Mouse (Mus musculus) midbrain, embryonic 10.5 days (tissue): ENCODE results near the gene Dclk1. TPM values are rescaled to one million over a fixed set of nuclear protein-coding genes. Genes with fewer than 3 reads are reported as not detected.

Experiments
- DNase-seq: peaks from one replicate; pipeline ENCODE4 v3.0.0-alpha.2; 2017; ENCODE audit warnings: low spot score
- H3K27ac ChIP-seq: fragments of 300-500 bp; sonication (generic); replicated peaks from 2 replicates; pipeline ENCODE4 v1.5.1; 2016; ENCODE audit warnings: mild to moderate bottlenecking
- H3K27me3 ChIP-seq: fragments of 300-500 bp; sonication (generic); 2 replicates; pipeline ENCODE4 v1.6.1; 2016; ENCODE audit warnings: low read depth, mild to moderate bottlenecking; ENCODE audit not compliant: poor library complexity, severe bottlenecking
- H3K36me3 ChIP-seq: fragments of 300-500 bp; sonication (generic); 2 replicates; pipeline ENCODE4 v1.6.1; 2016; ENCODE audit warnings: mild to moderate bottlenecking, moderate library complexity
- H3K4me1 ChIP-seq: fragments of 300-500 bp; sonication (generic); 2 replicates; pipeline ENCODE4 v1.6.1; 2016
- H3K4me3 ChIP-seq: fragments of 300-500 bp; sonication (generic); 2 replicates; pipeline ENCODE4 v1.5.1; 2016; ENCODE audit warnings: mild to moderate bottlenecking, moderate library complexity
- H3K9me3 ChIP-seq: fragments of 300-500 bp; sonication (generic); replicated peaks from 2 replicates; pipeline ENCODE4 v1.6.1; 2016; ENCODE audit warnings: mild to moderate bottlenecking
- WGBS: fragments of 180-500 bp; shearing (Covaris S2); methylation state at CpG from one replicate; pipeline ENCODE4 v1.1.7; 2016; 5-methylcytosine and 5-hydroxymethylcytosine counted together
- polyA plus RNA-seq: library from polyadenylated mRNA; unstranded; fragments of >200 nt; fragmentation: Nextera tagmentation; extraction: Ambion mirVana; gene quantifications from 2 replicates; pipeline ENCODE4 v1.2.1, GENCODE M21; 2016

The Dclk1 gene
- polyA plus RNA-seq, 1 experiment from 2014 or later, result 42.2 TPM

- no peak for DNase-seq
- no peaks in the 10 kb centered on the region for H3K36me3 ChIP-seq
- no peaks in the 10 kb centered on the region for H3K27me3 ChIP-seq
- 65% methylated on average over 7 of the region's 7 CpGs for WGBS
- no peak overlapping the region for H3K4me3 ChIP-seq
- H3K27ac ChIP-seq, result no peak overlapping the region
- no peaks in the 10 kb centered on the region for H3K9me3 ChIP-seq
- H3K4me1 ChIP-seq, result peaks cover 13% of the 10 kb centered on the region
Measured at GRCm38 (mm10) chr3:55307553-55308177, 65.5 kb downstream of the Dclk1 start.

GRCm38 (mm10) chr3:55309961-55310360 is 67.8 kb downstream of the Dclk1 start:
- H3K27ac ChIP-seq, result no peak overlapping the region
- 74% methylated on average over 8 of the region's 8 CpGs for WGBS
- peaks cover 13% of the 10 kb centered on the region for H3K4me1 ChIP-seq
- H3K4me3 ChIP-seq, result no peak overlapping the region
- H3K9me3 ChIP-seq, result no peaks in the 10 kb centered on the region
- H3K36me3 ChIP-seq, result no peaks in the 10 kb centered on the region
- no peaks in the 10 kb centered on the region for H3K27me3 ChIP-seq
- no peak for DNase-seq

- no peak for DNase-seq
- H3K4me1 ChIP-seq, result no peaks in the 10 kb centered on the region
- no peak overlapping the region for H3K4me3 ChIP-seq
- 89% methylated on average over 8 of the region's 8 CpGs for WGBS
- H3K36me3 ChIP-seq, result no peaks in the 10 kb centered on the region
- H3K27me3 ChIP-seq, result no peaks in the 10 kb centered on the region
- no peak overlapping the region for H3K27ac ChIP-seq
- no peaks in the 10 kb centered on the region for H3K9me3 ChIP-seq
Measured at GRCm38 (mm10) chr3:55315827-55316226, 73.7 kb downstream of the Dclk1 start.

- WGBS, result 85% methylated on average over 1 of the region's 1 CpGs
- no peak overlapping the region for H3K27ac ChIP-seq
- H3K4me3 ChIP-seq, result no peak overlapping the region
- no peaks in the 10 kb centered on the region for H3K4me1 ChIP-seq
- no peak for DNase-seq
- H3K36me3 ChIP-seq, result no peaks in the 10 kb centered on the region
- no peaks in the 10 kb centered on the region for H3K27me3 ChIP-seq
- H3K9me3 ChIP-seq, result no peaks in the 10 kb centered on the region
Measured at GRCm38 (mm10) chr3:55318021-55318420, 75.9 kb downstream of the Dclk1 start.

GRCm38 (mm10) chr3:55320572-55320971 is 78.4 kb downstream of the Dclk1 start:
- H3K36me3 ChIP-seq, result no peaks in the 10 kb centered on the region
- no peaks in the 10 kb centered on the region for H3K4me1 ChIP-seq
- 92% methylated on average over 3 of the region's 3 CpGs for WGBS
- no peak overlapping the region for H3K27ac ChIP-seq
- H3K9me3 ChIP-seq, result 0 out of 2 replicates have a peak, but pooled peaks cover 2% of the 10 kb centered on the region
- H3K27me3 ChIP-seq, result no peaks in the 10 kb centered on the region
- DNase-seq, result no peak
- no peak overlapping the region for H3K4me3 ChIP-seq

- H3K4me3 ChIP-seq, result no peak overlapping the region
- 69% methylated on average over 1 of the region's 1 CpGs for WGBS
Measured at GRCm38 (mm10) chr3:55324029-55324428, 81.9 kb downstream of the Dclk1 start.

GRCm38 (mm10) chr3:55330496-55330895 is 88.3 kb downstream of the Dclk1 start:
- H3K4me1 ChIP-seq, result no peaks in the 10 kb centered on the region
- no peak for DNase-seq
- H3K27me3 ChIP-seq, result no peaks in the 10 kb centered on the region
- H3K9me3 ChIP-seq, result peaks cover 3% of the 10 kb centered on the region; the same call in 1 of the 2 replicates
- H3K36me3 ChIP-seq, result peaks cover 6% of the 10 kb centered on the region; the same call in 1 of the 2 replicates
- H3K4me3 ChIP-seq, result no peak overlapping the region
- no peak overlapping the region for H3K27ac ChIP-seq
- 88% methylated on average over 4 of the region's 4 CpGs for WGBS

More at GRCm38 (mm10) chr3:55324029-55324428, 81.9 kb downstream of the Dclk1 start:
- H3K27ac ChIP-seq, result no peak overlapping the region
- no peaks in the 10 kb centered on the region for H3K4me1 ChIP-seq
- H3K36me3 ChIP-seq, result no peaks in the 10 kb centered on the region
- no peak for DNase-seq
- peaks cover 6% of the 10 kb centered on the region; the same call in 1 of the 2 replicates for H3K9me3 ChIP-seq
- H3K27me3 ChIP-seq, result no peaks in the 10 kb centered on the region

- Histone ChIP-seq H3K4me3 (no peak overlapping the region), H3K9me3 (no peaks in the 10 kb centered on the region), H3K27me3 (no peaks in the 10 kb centered on the region), H3K4me1 (no peaks in the 10 kb centered on the region), H3K27ac (no peak overlapping the region), H3K36me3 (peaks cover 6% of the 10 kb centered on the region; the same call in 1 of the 2 replicates)
- no peak for DNase-seq
Measured at GRCm38 (mm10) chr3:55331694-55332093, 89.5 kb downstream of the Dclk1 start.

GRCm38 (mm10) chr3:55333511-55333910 is 91.3 kb downstream of the Dclk1 start:
- H3K27ac ChIP-seq, result no peak overlapping the region
- peaks cover 6% of the 10 kb centered on the region; the same call in 1 of the 2 replicates for H3K36me3 ChIP-seq
- DNase-seq, result no peak
- H3K9me3 ChIP-seq, result no peaks in the 10 kb centered on the region
- H3K4me1 ChIP-seq, result no peaks in the 10 kb centered on the region
- no peaks in the 10 kb centered on the region for H3K27me3 ChIP-seq
- no peak overlapping the region for H3K4me3 ChIP-seq
- WGBS, result 88% methylated on average over 3 of the region's 3 CpGs

- Histone ChIP-seq H3K9me3 (no peaks in the 10 kb centered on the region), H3K27ac (no peak overlapping the region)
- DNase-seq, result no peak
Measured at GRCm38 (mm10) chr3:55336895-55337294, 94.7 kb downstream of the Dclk1 start.

GRCm38 (mm10) chr3:55337671-55338070 is 95.5 kb downstream of the Dclk1 start:
- H3K9me3 ChIP-seq, result no peaks in the 10 kb centered on the region
- H3K4me1 ChIP-seq, result no peaks in the 10 kb centered on the region
- H3K4me3 ChIP-seq, result no peak overlapping the region
- WGBS, result 92% methylated on average over 7 of the region's 7 CpGs
- DNase-seq, result no peak
- no peak overlapping the region for H3K27ac ChIP-seq
- H3K27me3 ChIP-seq, result no peaks in the 10 kb centered on the region
- no peaks in the 10 kb centered on the region for H3K36me3 ChIP-seq

More at GRCm38 (mm10) chr3:55336895-55337294, 94.7 kb downstream of the Dclk1 start:
- no peak overlapping the region for H3K4me3 ChIP-seq
- WGBS, result 91% methylated on average over 11 of the region's 11 CpGs
- peaks cover 4% of the 10 kb centered on the region; the same call in 1 of the 2 replicates for H3K36me3 ChIP-seq
- no peaks in the 10 kb centered on the region for H3K4me1 ChIP-seq
- no peaks in the 10 kb centered on the region for H3K27me3 ChIP-seq

- Histone ChIP-seq H3K36me3 (no peaks in the 10 kb centered on the region), H3K27me3 (no peaks in the 10 kb centered on the region), H3K9me3 (no peaks in the 10 kb centered on the region), H3K4me1 (peaks cover 11% of the 10 kb centered on the region), H3K4me3 (no peak overlapping the region), H3K27ac (no peak overlapping the region)
- DNase-seq, result no peak
- WGBS, result 96% methylated on average over 4 of the region's 4 CpGs
Measured at GRCm38 (mm10) chr3:55342445-55342844, 100.3 kb downstream of the Dclk1 start.

GRCm38 (mm10) chr3:55347371-55348025 is 105.3 kb downstream of the Dclk1 start:
- no peaks in the 10 kb centered on the region for H3K36me3 ChIP-seq
- DNase-seq, result peak; percentile 50
- peak overlapping the region; percentile 78 for H3K27ac ChIP-seq
- no peaks in the 10 kb centered on the region for H3K9me3 ChIP-seq
- no peaks in the 10 kb centered on the region for H3K27me3 ChIP-seq
- peaks cover 58% of the 10 kb centered on the region for H3K4me1 ChIP-seq
- WGBS, result 25% methylated on average over 16 of the region's 16 CpGs
- peak overlapping the region; percentile 42 for H3K4me3 ChIP-seq
